Mouse (Mus musculus) testis, adult 2 months (tissue): ENCODE data around the gene Olfr418.

Experiments
- CTCF ChIP-seq: fragments of 200-500 bp; IDR thresholded peaks from 2 replicates; pipeline ENCODE4 v1.5.1; 2012; ENCODE audit warnings: low read depth, mild to moderate bottlenecking, inconsistent platforms, low read length, moderate library complexity; ENCODE audit not compliant: control insufficient read depth, insufficient read depth, insufficient replicate concordance
- POLR2A ChIP-seq: fragments of 200-500 bp; IDR thresholded peaks from 2 replicates; pipeline ENCODE4 v1.6.1; 2012; ENCODE audit warnings: low read depth, mild to moderate bottlenecking, inconsistent platforms, low read length, moderate library complexity; ENCODE audit not compliant: control insufficient read depth

GRCm38 (mm10) chr1:173227081-173227480 lies 38.7 kb upstream of the Olfr418 start, which contains the start of gene Fcer1a:
- TF ChIP-seq POLR2A (no peak), CTCF (no peak)
